Mouse (Mus musculus) embryonic facial prominence, embryonic 11.5 days (tissue): ENCODE measurements around the gene Gbx1. TPM values are rescaled to one million over a fixed set of nuclear protein-coding genes. Genes with fewer than 3 reads are reported as not detected.

Experiments
- ATAC-seq: fragments of 200-750 bp; cut with Nextera tagmentation; replicated peaks from 2 replicates; pipeline ENCODE4 v1.8.0; 2017; ENCODE audit warnings: low read depth; ENCODE audit not compliant: insufficient number of reproducible peaks, low FRiP score, low TSS enrichment
- DNase-seq: peaks from one replicate; pipeline ENCODE4 v3.0.0-alpha.2; 2015; ENCODE audit warnings: low spot score
- H3K27ac ChIP-seq: fragments of 300-500 bp; sonication (generic); replicated peaks from 2 replicates; pipeline ENCODE4 v1.5.1; 2014; ENCODE audit warnings: mild to moderate bottlenecking, low read depth, low read length, control low read depth
- H3K27me3 ChIP-seq: fragments of 300-500 bp; sonication (generic); 2 replicates; pipeline ENCODE4 v1.6.1; 2014; ENCODE audit warnings: mild to moderate bottlenecking, low read length, moderate library complexity, mixed read lengths; ENCODE audit not compliant: control insufficient read depth, insufficient read depth
- H3K36me3 ChIP-seq: fragments of 300-500 bp; sonication (generic); replicated peaks from 2 replicates; pipeline ENCODE4 v1.6.1; 2014; ENCODE audit warnings: low read depth, mild to moderate bottlenecking, low read length, moderate library complexity, mixed read lengths; ENCODE audit not compliant: control insufficient read depth, insufficient read depth
- H3K4me1 ChIP-seq: fragments of 300-500 bp; sonication (generic); 2 replicates; pipeline ENCODE4 v1.6.1; 2014; ENCODE audit warnings: low read length, mixed read lengths; ENCODE audit not compliant: control insufficient read depth, insufficient read depth
- H3K4me2 ChIP-seq: fragments of 300-500 bp; sonication (generic); 2 replicates; pipeline ENCODE4 v1.6.1; 2014; ENCODE audit warnings: low read depth, mild to moderate bottlenecking, control low read depth, low read length, moderate library complexity
- H3K4me3 ChIP-seq: fragments of 300-500 bp; sonication (generic); 2 replicates; pipeline ENCODE4 v1.5.1; 2014; ENCODE audit warnings: low read depth, low read length, control low read depth
- H3K9ac ChIP-seq: fragments of 300-500 bp; sonication (generic); replicated peaks from 2 replicates; pipeline ENCODE4 v1.6.1; 2014; ENCODE audit warnings: mild to moderate bottlenecking, control low read depth, low read length
- H3K9me3 ChIP-seq: fragments of 300-500 bp; sonication (generic); replicated peaks from 2 replicates; pipeline ENCODE4 v1.6.1; 2016; ENCODE audit warnings: mild to moderate bottlenecking, low read length, inconsistent platforms, mixed read lengths; ENCODE audit not compliant: control insufficient read depth
- WGBS: fragments of 180-500 bp; shearing (Covaris S2); extraction: QIAGEN DNeasy Blood & Tissue Kit; methylation state at CpG from one replicate; pipeline ENCODE4 v1.1.7; 2014; 5-methylcytosine and 5-hydroxymethylcytosine counted together
- polyA plus RNA-seq: library from polyadenylated mRNA; unstranded; fragments of >200 nt; fragmentation: Nextera tagmentation; extraction: Ambion mirVana; gene quantifications from 2 replicates; pipeline ENCODE4 v1.2.1, GENCODE M21; 2014

Gene Gbx1
- polyA plus RNA-seq, 1 experiment from 2014 or later: 0.13 TPM

- Histone ChIP-seq H3K4me3 (no peak overlapping the region), H3K4me1 (peaks cover 12% of the 10 kb centered on the region)
Observed at GRCm38 (mm10) chr5:24482247-24483079, 44.5 kb downstream of the Gbx1 start.

GRCm38 (mm10) chr5:24481647-24482046 is 45.4 kb downstream of the Gbx1 start:
- Histone ChIP-seq H3K36me3 (peaks cover 13% of the 10 kb centered on the region), H3K9me3 (no peaks in the 10 kb centered on the region), H3K27me3 (no peaks in the 10 kb centered on the region), H3K27ac (no peak overlapping the region), H3K4me3 (no peak overlapping the region), H3K4me1 (peaks cover 12% of the 10 kb centered on the region), H3K4me2 (no peak overlapping the region), H3K9ac (no peak overlapping the region)
- ATAC-seq (peak; percentile 19), DNase-seq (peak; percentile 88)
- WGBS: 0% methylated on average over 3 of the region's 4 CpGs

More at GRCm38 (mm10) chr5:24482247-24483079, 44.5 kb downstream of the Gbx1 start:
- no peak overlapping the region for H3K4me2 ChIP-seq
- no peak overlapping the region for H3K27ac ChIP-seq
- no peaks in the 10 kb centered on the region for H3K27me3 ChIP-seq
- H3K9me3 ChIP-seq: no peaks in the 10 kb centered on the region
- peak overlapping the region; percentile 10; the same call in 1 of the 2 replicates for H3K9ac ChIP-seq
- WGBS: 30% methylated on average over 41 of the region's 41 CpGs
- DNase-seq: peak; percentile 40
- H3K36me3 ChIP-seq: peaks cover 13% of the 10 kb centered on the region
- 0 out of 2 replicates have a peak, but pooled peaks have one; percentile 4 for ATAC-seq

GRCm38 (mm10) chr5:24477909-24478308 is 49.1 kb downstream of the Gbx1 start:
- H3K36me3 ChIP-seq: peaks cover 9% of the 10 kb centered on the region
- no peak for DNase-seq
- 89% methylated on average over 9 of the region's 9 CpGs for WGBS
- ATAC-seq: no peak
- no peak overlapping the region for H3K4me2 ChIP-seq
- H3K9me3 ChIP-seq: no peaks in the 10 kb centered on the region
- no peak overlapping the region for H3K4me3 ChIP-seq
- H3K27me3 ChIP-seq: peaks cover 5% of the 10 kb centered on the region; the same call in 1 of the 2 replicates
- peaks cover 29% of the 10 kb centered on the region for H3K4me1 ChIP-seq
- H3K27ac ChIP-seq: no peak overlapping the region
- no peak overlapping the region for H3K9ac ChIP-seq

GRCm38 (mm10) chr5:24475476-24476241 is 51.3 kb downstream of the Gbx1 start:
- H3K27ac ChIP-seq: no peak overlapping the region
- no peaks in the 10 kb centered on the region for H3K9me3 ChIP-seq
- no peak overlapping the region; the same call in 1 of the 2 replicates for H3K9ac ChIP-seq
- H3K36me3 ChIP-seq: peaks cover 9% of the 10 kb centered on the region
- H3K4me1 ChIP-seq: peaks cover 20% of the 10 kb centered on the region
- H3K4me2 ChIP-seq: peak overlapping the region; percentile 89; the same call in 1 of the 2 replicates
- ATAC-seq (no peak), DNase-seq (no peak)
- peaks cover 5% of the 10 kb centered on the region; the same call in 1 of the 2 replicates for H3K27me3 ChIP-seq
- 64% methylated on average over 6 of the region's 6 CpGs for WGBS
- peak overlapping the region; percentile 48; the same call in 1 of the 2 replicates for H3K4me3 ChIP-seq

GRCm38 (mm10) chr5:24474723-24475261 is 52.2 kb downstream of the Gbx1 start:
- H3K9ac ChIP-seq: peak overlapping the region; percentile 61
- H3K36me3 ChIP-seq: peaks cover 9% of the 10 kb centered on the region
- no peaks in the 10 kb centered on the region for H3K9me3 ChIP-seq
- peaks cover 20% of the 10 kb centered on the region for H3K4me1 ChIP-seq
- no peak for ATAC-seq
- peak; percentile 63 for DNase-seq
- H3K4me3 ChIP-seq: peak overlapping the region; percentile 48
- H3K4me2 ChIP-seq: peak overlapping the region; percentile 89
- H3K27ac ChIP-seq: no peak overlapping the region; the same call in 1 of the 2 replicates
- peaks cover 5% of the 10 kb centered on the region; the same call in 1 of the 2 replicates for H3K27me3 ChIP-seq
- under 1% methylated on average over 67 of the region's 67 CpGs for WGBS

- H3K9me3 ChIP-seq: no peaks in the 10 kb centered on the region
- peaks cover 20% of the 10 kb centered on the region for H3K4me1 ChIP-seq
- H3K4me2 ChIP-seq: peak overlapping the region; percentile 89
- ATAC-seq (no peak; the same call in 1 of the 2 replicates), DNase-seq (peak; percentile 62)
- peaks cover 9% of the 10 kb centered on the region for H3K36me3 ChIP-seq
- H3K27me3 ChIP-seq: peaks cover 5% of the 10 kb centered on the region; the same call in 1 of the 2 replicates
- peak overlapping the region; percentile 62 for H3K27ac ChIP-seq
- H3K9ac ChIP-seq: peak overlapping the region; percentile 61
- under 1% methylated on average over 74 of the region's 77 CpGs for WGBS
- H3K4me3 ChIP-seq: peak overlapping the region; percentile 48
Observed at GRCm38 (mm10) chr5:24474025-24474722, 52.8 kb downstream of the Gbx1 start.

- ATAC-seq (0 out of 2 replicates have a peak, but pooled peaks have one; percentile 36), DNase-seq (peak; percentile 61)
- Histone ChIP-seq H3K27me3 (peaks cover 5% of the 10 kb centered on the region; the same call in 1 of the 2 replicates), H3K4me2 (peak overlapping the region; percentile 13; the same call in 1 of the 2 replicates), H3K4me3 (no peak overlapping the region), H3K36me3 (peaks cover 6% of the 10 kb centered on the region; the same call in 1 of the 2 replicates), H3K4me1 (peaks cover 20% of the 10 kb centered on the region), H3K9ac (peak overlapping the region; percentile 32; the same call in 1 of the 2 replicates), H3K9me3 (no peaks in the 10 kb centered on the region), H3K27ac (no peak overlapping the region)
- WGBS: 15% methylated on average over 6 of the region's 7 CpGs
Observed at GRCm38 (mm10) chr5:24472884-24473619, 54.0 kb downstream of the Gbx1 start.
